Mouse (Mus musculus) ES-E14 (cell line): ENCODE data around the gene Rad51b.

Experiments
- HCFC1 ChIP-seq: IDR thresholded peaks from 2 replicates; pipeline ENCODE4 v1.6.1; 2012; ENCODE audit warnings: low read length, inconsistent platforms, borderline replicate concordance; ENCODE audit not compliant: insufficient read depth
- MAFK ChIP-seq: IDR thresholded peaks from 2 replicates; pipeline ENCODE4 v1.6.1; 2014; ENCODE audit warnings: mild to moderate bottlenecking, low read depth, low read length, inconsistent platforms; ENCODE audit not compliant: insufficient read depth
- ZC3H11A ChIP-seq: IDR thresholded peaks from 2 replicates; pipeline ENCODE4 v1.6.1; 2012; ENCODE audit warnings: low read depth, mild to moderate bottlenecking, inconsistent platforms, low read length, borderline replicate concordance

DNA sequence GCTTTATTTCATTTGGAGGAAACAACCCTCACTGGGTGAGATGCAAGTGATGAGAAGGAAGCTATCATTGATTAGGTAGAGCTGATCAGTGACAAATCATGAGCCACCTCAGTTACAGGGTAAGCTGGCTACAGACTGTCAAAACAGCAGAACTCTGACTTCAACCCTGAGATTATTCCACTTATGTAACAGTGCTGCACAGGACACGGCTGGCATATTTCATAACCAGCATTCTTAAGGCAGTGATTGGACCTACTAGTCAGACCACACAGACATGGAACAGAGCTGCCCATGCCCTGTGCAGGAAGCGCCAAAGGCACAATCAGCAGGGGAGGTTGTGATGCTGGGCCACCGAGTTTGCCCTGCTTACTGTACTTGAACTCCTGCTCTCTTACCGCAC lies 155.8 kb downstream of the Rad51b start:
- TF ChIP-seq HCFC1 (no peak), MAFK (no peak), ZC3H11A (no peak)
